ENCODE assay signal across 11 mouse cellular contexts in the genomic region with DNA sequence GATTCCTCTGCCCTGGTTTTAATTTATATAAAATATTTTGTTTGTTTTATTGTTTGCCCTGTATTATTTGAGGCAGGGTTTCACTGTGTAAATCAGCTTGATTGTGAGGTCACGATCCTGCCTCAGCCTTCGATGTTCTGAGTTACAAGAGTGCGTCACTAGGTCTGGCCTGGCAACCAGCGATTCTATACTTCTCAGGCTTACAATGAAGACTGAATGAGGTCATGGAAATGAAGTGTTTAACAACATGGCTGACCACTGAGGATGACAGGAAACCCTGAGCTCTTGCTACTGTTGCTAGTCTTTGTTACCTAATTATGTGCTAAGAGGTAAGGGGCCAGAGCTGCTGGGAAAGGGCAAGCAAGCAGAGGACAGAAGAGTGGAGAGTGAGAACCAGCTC. TPM values are rescaled to one million over a fixed set of nuclear protein-coding genes. Genes with fewer than 3 reads are reported as not detected.
DNase-seq lines count a peak whose midpoint lies in the region; ATAC-seq lines count a peak whose summit lies in the region.
"Had no signal": no experiment of that assay in that cellular context is flagged by ENCODE, and none has a peak within 500 bp of the region (broad histone marks: within the 10 kb centered on the region; RNA-seq: fewer than 3 reads in every experiment).

Gene Dusp10, plus strand, starts transcription at position 197 of the 400 bp plus-strand sequence.

- 90% methylated on average over 4 of the region's 4 CpGs for WGBS in heart, embryonic 15.5 days
- 93% methylated on average over 4 of the region's 4 CpGs for WGBS in intestine, embryonic 16.5 days

- H3K27me3 ChIP-seq in heart, embryonic 15.5 days: no peaks in the 10 kb centered on the region
- H3K27me3 ChIP-seq in intestine, embryonic 16.5 days (replicated peaks; ENCODE audit: control insufficient read depth, insufficient read depth, low read length): no peaks in the 10 kb centered on the region
- H3K27me3 ChIP-seq: embryonic facial prominence, embryonic 12.5 days had no signal

- no peak for ATAC-seq in heart, embryonic 15.5 days (replicated peaks; ENCODE audit: insufficient number of reproducible peaks, insufficient read depth, low FRiP score, low read depth)
- ATAC-seq in intestine, embryonic 16.5 days: no peak

- H3K4me1 ChIP-seq in heart, embryonic 15.5 days (replicated peaks): no peaks in the 10 kb centered on the region
- no peaks in the 10 kb centered on the region for H3K4me1 ChIP-seq in brown adipose tissue, adult 24 weeks (ENCODE audit: control insufficient read depth, insufficient read depth, insufficient read length, low read length)
- H3K4me1 ChIP-seq in intestine, embryonic 16.5 days (ENCODE audit: control insufficient read depth, insufficient read depth, low read length): no peaks in the 10 kb centered on the region
- H3K4me1 ChIP-seq: embryonic facial prominence, embryonic 12.5 days had no signal

- no peaks in the 10 kb centered on the region for H3K36me3 ChIP-seq in heart, embryonic 15.5 days
- no peaks in the 10 kb centered on the region for H3K36me3 ChIP-seq in intestine, embryonic 16.5 days (ENCODE audit: control insufficient read depth, insufficient read depth, low read length)
- H3K36me3 ChIP-seq: embryonic facial prominence, embryonic 12.5 days had no signal

- H3K9ac ChIP-seq in heart, embryonic 15.5 days: no peak within 1 kb of the TSS
- no peak within 1 kb of the TSS for H3K9ac ChIP-seq in intestine, embryonic 16.5 days (ENCODE audit: low read depth, low read length)
- H3K9ac ChIP-seq: embryonic facial prominence, embryonic 12.5 days had no signal

- H3K4me3 ChIP-seq in heart, embryonic 15.5 days: no peak within 1 kb of the TSS
- no peak within 1 kb of the TSS for H3K4me3 ChIP-seq in brown adipose tissue, adult 24 weeks (ENCODE audit: insufficient read depth, low read depth, low read length)
- H3K4me3 ChIP-seq in intestine, embryonic 16.5 days (ENCODE audit: low read length): no peak within 1 kb of the TSS
- H3K4me3 ChIP-seq: embryonic facial prominence, embryonic 12.5 days had no signal

- no peak for DNase-seq in heart, adult 9 months (ENCODE audit: low spot score in 2 of 2)
- DNase-seq in CD4-positive, CD25-positive, alpha-beta regulatory T cell, adult 2 months (ENCODE audit: low read depth, low spot score): peak; percentile 56
- DNase-seq in layer of hippocampus, adult 9-10 months (ENCODE audit: low spot score): no peak
- DNase-seq in layer of hippocampus, postnatal 25 days (ENCODE audit: extremely low spot score in 1 of 2, low spot score in 1 of 2): no peak
- DNase-seq: kidney, postnatal 14 days had no signal

- no peak within 1 kb of the TSS for H3K27ac ChIP-seq in heart, embryonic 15.5 days
- no peak within 1 kb of the TSS for H3K27ac ChIP-seq in brown adipose tissue, adult 24 weeks (replicated peaks; ENCODE audit: low read depth, low read length)
- no peak within 1 kb of the TSS for H3K27ac ChIP-seq in intestine, embryonic 16.5 days (ENCODE audit: low read length)
- H3K27ac ChIP-seq: embryonic facial prominence, embryonic 12.5 days had no signal

- no peak within 1 kb of the TSS for H3K4me2 ChIP-seq in heart, embryonic 15.5 days
- no peak within 1 kb of the TSS for H3K4me2 ChIP-seq in intestine, embryonic 16.5 days (ENCODE audit: low read depth, low read length)
- H3K4me2 ChIP-seq: embryonic facial prominence, embryonic 12.5 days; liver, embryonic 11.5 days; midbrain, embryonic 11.5 days had no signal

- no peaks in the 10 kb centered on the region for H3K9me3 ChIP-seq in heart, embryonic 15.5 days (replicated peaks)
- no peaks in the 10 kb centered on the region for H3K9me3 ChIP-seq in intestine, embryonic 16.5 days (ENCODE audit: control insufficient read depth, low read length)
- H3K9me3 ChIP-seq: embryonic facial prominence, embryonic 12.5 days had no signal

RNA-seq across cellular contexts. Expression of gene Dusp10, which starts in this region (rescaled TPM):
- polyA plus RNA-seq in heart, embryonic 15.5 days (2015; fragmentation: Nextera tagmentation; extraction: Ambion mirVana): 10.5 and 14.0 TPM in 2 replicates
- polyA plus RNA-seq in brown adipose tissue, adult 24 weeks (2012; ENCODE audit: insufficient read depth, insufficient read length, missing spikeins): 26.4 and 30.0 TPM in 2 replicates
- 10.9 and 11.0 TPM in 2 replicates for polyA plus RNA-seq in intestine, embryonic 16.5 days (2015; fragmentation: Nextera tagmentation; extraction: Ambion mirVana)
- 1 to 10 TPM; 5.4 to 5.8 TPM for total RNA-seq in layer of hippocampus, postnatal 25 days (2021)
